Comparison of ENCODE assay signal across 8 mouse cellular contexts in the genomic region with DNA sequence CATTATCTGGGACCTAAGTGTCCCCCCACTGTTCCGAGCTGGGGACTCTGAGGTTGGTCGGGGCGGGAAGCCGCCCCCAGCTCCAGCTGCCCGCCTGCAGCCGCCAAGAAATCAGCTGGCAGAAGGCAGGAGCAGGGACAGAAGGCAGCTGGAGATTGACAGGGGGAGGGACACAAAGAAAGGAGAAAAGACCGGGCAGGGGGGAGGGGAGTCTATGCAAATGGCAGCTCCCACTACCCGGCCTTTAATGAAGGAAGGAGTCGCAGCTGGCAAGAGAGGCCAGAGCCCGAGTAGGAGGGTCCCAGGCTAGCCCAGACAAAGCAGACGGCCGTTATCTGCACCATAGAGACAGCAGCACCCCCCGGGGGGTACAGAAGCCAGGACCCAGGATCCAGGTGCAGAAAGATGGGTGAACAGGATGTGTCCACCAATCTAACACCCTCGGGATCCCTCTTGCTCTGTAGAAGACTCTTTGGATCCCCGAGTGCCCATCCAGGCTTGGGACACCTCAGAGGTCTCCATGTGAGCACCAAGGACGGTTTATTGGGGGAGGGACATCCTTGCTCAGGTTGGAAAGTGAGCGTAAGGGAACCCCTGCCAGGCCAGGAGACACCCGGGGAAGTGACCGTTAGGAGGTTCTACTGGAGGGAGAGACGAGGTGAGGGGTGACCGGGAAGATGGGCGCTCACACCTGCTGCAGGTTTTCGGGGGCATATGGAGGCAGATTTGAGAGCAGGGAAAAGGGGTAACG. TPM values are rescaled to one million over a fixed set of nuclear protein-coding genes. Genes with fewer than 3 reads are reported as not detected.
DNase-seq lines count a peak whose midpoint lies in the region; ATAC-seq lines count a peak whose summit lies in the region.

No protein-coding gene starts in this region.

- WGBS in liver, embryonic 11.5 days, result 4% methylated on average over 24 of the region's 24 CpGs
- WGBS in heart, embryonic 16.5 days, result 1% methylated on average over 24 of the region's 24 CpGs
- 2% methylated on average over 24 of the region's 24 CpGs for WGBS in limb, embryonic 10.5 days

- peak overlapping the region; percentile 60 for H3K4me3 ChIP-seq in liver, embryonic 11.5 days (ENCODE audit: low read depth, low read length)
- peak overlapping the region; percentile 72 for H3K4me3 ChIP-seq in heart, embryonic 16.5 days (ENCODE audit: low read length)
- peak overlapping the region; percentile 69 for H3K4me3 ChIP-seq in limb, embryonic 10.5 days

- peaks cover 84% of the 10 kb centered on the region for H3K27me3 ChIP-seq in liver, embryonic 11.5 days (replicated peaks; ENCODE audit: control insufficient read depth, insufficient read depth, low read length)
- peaks cover 17% of the 10 kb centered on the region for H3K27me3 ChIP-seq in heart, embryonic 16.5 days (ENCODE audit: control insufficient read depth, insufficient read depth, low read length)
- peaks cover 72% of the 10 kb centered on the region for H3K27me3 ChIP-seq in limb, embryonic 10.5 days (ENCODE audit: low read depth, poor library complexity, severe bottlenecking)

- DNase-seq in liver, embryonic 11.5 days (ENCODE audit: low spot score), result no peak
- no peak for DNase-seq in liver
- peak; percentile 71 to 80 for DNase-seq in cerebellum, postnatal 14 days
- peak; percentile 67 for DNase-seq in limb, embryonic 10.5 days (ENCODE audit: low spot score)
- DNase-seq in naive thymus-derived CD4-positive, alpha-beta T cell, adult 2 months (ENCODE audit: low read depth), result peak; percentile 53

- peak overlapping the region; percentile 87 for H3K4me2 ChIP-seq in liver, embryonic 11.5 days
- peak overlapping the region; percentile 87 for H3K4me2 ChIP-seq in heart, embryonic 16.5 days (ENCODE audit: low read depth, low read length)

- H3K27ac ChIP-seq in liver, embryonic 11.5 days (ENCODE audit: low read depth, low read length), result no peak overlapping the region
- no peak overlapping the region for H3K27ac ChIP-seq in heart, embryonic 16.5 days (ENCODE audit: low read length)
- H3K27ac ChIP-seq in limb, embryonic 10.5 days, result peak overlapping the region; percentile 92

- no peaks in the 10 kb centered on the region for H3K36me3 ChIP-seq in liver, embryonic 11.5 days (ENCODE audit: control insufficient read depth, insufficient read depth, low read length)
- no peaks in the 10 kb centered on the region for H3K36me3 ChIP-seq in heart, embryonic 16.5 days (ENCODE audit: control insufficient read depth, insufficient read depth)
- 0 out of 2 replicates have a peak, but pooled peaks cover 2% of the 10 kb centered on the region for H3K36me3 ChIP-seq in limb, embryonic 10.5 days

- H3K9me3 ChIP-seq in liver, embryonic 11.5 days (ENCODE audit: control insufficient read depth, low read length), result no peaks in the 10 kb centered on the region
- 0 out of 2 replicates have a peak, but pooled peaks cover 4% of the 10 kb centered on the region for H3K9me3 ChIP-seq in heart, embryonic 16.5 days (replicated peaks; ENCODE audit: control insufficient read depth, low read length)
- no peaks in the 10 kb centered on the region for H3K9me3 ChIP-seq in limb, embryonic 10.5 days (replicated peaks)

- no peak for ATAC-seq in liver, embryonic 11.5 days (replicated peaks; ENCODE audit: low FRiP score)
- no peak for ATAC-seq in heart, embryonic 16.5 days (replicated peaks; ENCODE audit: extremely low read depth, insufficient read depth, low FRiP score)
- no peak for ATAC-seq in megakaryocyte-erythroid progenitor cell, adult 5-6 weeks (replicated peaks; ENCODE audit: low FRiP score, low TSS enrichment, poor library complexity, severe bottlenecking)
- no peak for ATAC-seq in megakaryocyte progenitor cell, adult 5-6 weeks (replicated peaks; ENCODE audit: poor library complexity)

- H3K4me1 ChIP-seq in liver, embryonic 11.5 days (replicated peaks; ENCODE audit: control insufficient read depth, insufficient read depth, low read length), result peaks cover 49% of the 10 kb centered on the region
- H3K4me1 ChIP-seq in heart, embryonic 16.5 days (ENCODE audit: control insufficient read depth, insufficient read depth, low read length), result peaks cover 42% of the 10 kb centered on the region
- peaks cover 64% of the 10 kb centered on the region for H3K4me1 ChIP-seq in limb, embryonic 10.5 days

- peak overlapping the region; percentile 67 for H3K9ac ChIP-seq in liver, embryonic 11.5 days (ENCODE audit: low read depth, low read length)
- H3K9ac ChIP-seq in heart, embryonic 16.5 days (ENCODE audit: low read length), result peak overlapping the region; percentile 84

RNA-seq across cellular contexts. Expression of a gene that starts 1.3 kb away (rescaled TPM):
- polyA plus RNA-seq in liver, embryonic 11.5 days (2014; fragmentation: Nextera tagmentation; extraction: Ambion mirVana), result 33.4 and 39.8 TPM in 2 replicates
- 33.9 and 39.7 TPM in 2 replicates for polyA plus RNA-seq in heart, embryonic 16.5 days (2015; fragmentation: Nextera tagmentation; extraction: Ambion mirVana)
- 69.5 and 83.2 TPM in 2 replicates for polyA plus RNA-seq in limb, embryonic 10.5 days (2016; fragmentation: Nextera tagmentation; extraction: Ambion mirVana)
- 55.7 and 65.0 TPM in 2 replicates for total RNA-seq in megakaryocyte-erythroid progenitor cell, adult 5-6 weeks (2014; fragmentation: Nextera tagmentation)
- 36.6 and 48.3 TPM in 2 replicates for total RNA-seq in megakaryocyte-erythroid progenitor cell, adult 5-6 weeks (2017)
- total RNA-seq in megakaryocyte progenitor cell, adult 5-6 weeks (2015), result 35.9 and 39.7 TPM in 2 replicates
- total RNA-seq in megakaryocyte progenitor cell, adult 5-6 weeks (2017), result 35.3 and 38.5 TPM in 2 replicates

RNA-seq across cellular contexts. Expression of a gene that starts 37.2 kb away (rescaled TPM):
- polyA plus RNA-seq in liver, embryonic 11.5 days (2014; fragmentation: Nextera tagmentation; extraction: Ambion mirVana), result not detected in 2 replicates
- not detected in 2 replicates for polyA plus RNA-seq in heart, embryonic 16.5 days (2015; fragmentation: Nextera tagmentation; extraction: Ambion mirVana)
- not detected in 2 replicates for polyA plus RNA-seq in limb, embryonic 10.5 days (2016; fragmentation: Nextera tagmentation; extraction: Ambion mirVana)
- total RNA-seq in megakaryocyte-erythroid progenitor cell, adult 5-6 weeks (2014; fragmentation: Nextera tagmentation), result not detected in 2 replicates
- total RNA-seq in megakaryocyte-erythroid progenitor cell, adult 5-6 weeks (2017), result not detected in 2 replicates
- not detected in 2 replicates for total RNA-seq in megakaryocyte progenitor cell, adult 5-6 weeks (2015)
- total RNA-seq in megakaryocyte progenitor cell, adult 5-6 weeks (2017), result not detected in 2 replicates

Comparison
In these comparisons a context has a peak if more than half of its experiments do, and no peak if none do; other contexts are left out.
1. DNase-seq: peak in cerebellum, postnatal 14 days (2 of 2), limb, embryonic 10.5 days (single experiment) and naive thymus-derived CD4-positive, alpha-beta T cell, adult 2 months (single experiment); none in liver, embryonic 11.5 days (single experiment) and liver (single experiment).
2. Peak in every context shown above with its lines, with median percentiles within 50 percentile points of each other: H3K4me3 ChIP-seq.